Comparison of ENCODE assay signal across 8 mouse cellular contexts in genomic region chr4:154674541-154674940, GRCm38 (mm10). TPM values are rescaled to one million over a fixed set of nuclear protein-coding genes. Genes with fewer than 3 reads are reported as not detected.
A peak's percentile ranks its signal among the peaks of the same experiment; 100 is the strongest.
DNase-seq lines count a peak whose midpoint lies in the region; ATAC-seq and TF ChIP-seq lines count a peak whose summit lies in the region.
"Had no signal": no experiment of that assay in that cellular context is flagged by ENCODE, and none has a peak within 500 bp of the region (broad histone marks: within the 10 kb centered on the region; RNA-seq: fewer than 3 reads in every experiment).

No protein-coding gene starts in this region.

- intact Hi-C loops in heart, postnatal 14 days (cut with DNase I): loop anchor here (2.0 kb wide), 1 partner anchor 346 kb away; no protein-coding TSS in a partner anchor

- peaks cover 13% of the 10 kb centered on the region for H3K4me1 ChIP-seq in ES-Bruce4 (ENCODE audit: control insufficient read depth, insufficient read depth, low read length)
- peaks cover 8% of the 10 kb centered on the region; the same call in 1 of the 2 replicates for H3K4me1 ChIP-seq in embryonic facial prominence, embryonic 12.5 days

- peak; percentile 75 for TF ChIP-seq CTCF in ES-Bruce4 (IDR thresholded peaks at IDR 0.05; ENCODE audit: low read depth, low read length)
- peak; percentile 80 for TF ChIP-seq CTCF in Patski (IDR thresholded peaks at IDR 0.05)

- H3K4me3 ChIP-seq in ES-Bruce4 (ENCODE audit: low read depth, low read length): no peak overlapping the region
- no peak overlapping the region for H3K4me3 ChIP-seq in embryonic facial prominence, embryonic 12.5 days

- H3K9ac ChIP-seq in ES-Bruce4 (ENCODE audit: low read depth, poor library complexity, severe bottlenecking): peak overlapping the region; percentile 59
- H3K9ac ChIP-seq in embryonic facial prominence, embryonic 12.5 days: no peak overlapping the region

- DNase-seq in Patski (ENCODE audit: low read depth, low spot score): no peak
- peak; percentile 65 to 80 for DNase-seq in heart, postnatal 14 days
- peak; percentile 50 to 54 for DNase-seq in layer of hippocampus, postnatal 14 days (ENCODE audit: low spot score in 2 of 2)
- DNase-seq in skeletal muscle tissue, adult 2 months (ENCODE audit: low read depth, low spot score): peak; percentile 32

- in situ Hi-C loops in Patski (cut with MboI; ENCODE audit: low pct_unique_long_range_greater_than_20kb): loop anchor here (10.0 kb wide), 1 partner anchor 360 kb away; no protein-coding TSS in a partner anchor

- POLR2A ChIA-PET in Patski (lab: Charles Lee): no interaction called here

- H3K4me2 ChIP-seq in embryonic facial prominence, embryonic 12.5 days (replicated peaks): peak overlapping the region; percentile 27

- CTCF ChIA-PET in Patski (lab: Charles Lee): no interaction called here

- H3K27ac ChIP-seq in ES-Bruce4 (ENCODE audit: insufficient read depth, low read length): peak overlapping the region; percentile 94
- H3K27ac ChIP-seq in embryonic facial prominence, embryonic 12.5 days: no peak overlapping the region

- WGBS in embryonic facial prominence, embryonic 12.5 days: 2% methylated on average over 12 of the region's 12 CpGs

- TF ChIP-seq POLR2A in ES-Bruce4 (IDR thresholded peaks at IDR 0.05; ENCODE audit: insufficient read depth, low read length): no peak

- H3K27me3 ChIP-seq in ES-Bruce4 (ENCODE audit: control insufficient read depth, insufficient read depth, low read length, poor library complexity, severe bottlenecking) (no peaks in the 10 kb centered on the region), Patski (peaks cover 25% of the 10 kb centered on the region)
- H3K27me3 ChIP-seq in embryonic facial prominence, embryonic 12.5 days: no peaks in the 10 kb centered on the region; the same call in 1 of the 2 replicates

- no peaks in the 10 kb centered on the region for H3K9me3 ChIP-seq in ES-Bruce4 (replicated peaks; ENCODE audit: control insufficient read depth, insufficient read depth, low read length, poor library complexity, severe bottlenecking)
- H3K9me3 ChIP-seq in embryonic facial prominence, embryonic 12.5 days: no peaks in the 10 kb centered on the region

- ATAC-seq in Patski: no peak
- no peak for ATAC-seq in embryonic facial prominence, embryonic 12.5 days (ENCODE audit: insufficient number of reproducible peaks, insufficient read depth, low FRiP score, low TSS enrichment)
- 0 out of 2 replicates have a peak, but pooled peaks have one; percentile 54 for ATAC-seq in megakaryocyte-erythroid progenitor cell, adult 5-6 weeks (replicated peaks; ENCODE audit: low FRiP score, low TSS enrichment, poor library complexity, severe bottlenecking)

- no peaks in the 10 kb centered on the region for H3K36me3 ChIP-seq in ES-Bruce4 (ENCODE audit: control insufficient read depth, insufficient read depth, low read length, poor library complexity, severe bottlenecking)
- H3K36me3 ChIP-seq in embryonic facial prominence, embryonic 12.5 days: no peaks in the 10 kb centered on the region

- no peak for TF ChIP-seq EP300 in ES-Bruce4 (IDR thresholded peaks at IDR 0.05; ENCODE audit: insufficient read depth, low read depth, low read length)

RNA-seq across cellular contexts. Expression of gene Actrt2, which starts 6.9 kb away (rescaled TPM):
- not detected in 2 replicates for polyA plus RNA-seq in ES-Bruce4 (2011; ENCODE audit: insufficient read depth, insufficient read length, low read depth, missing spikeins)
- not detected for polyA plus RNA-seq in Patski (2021)
- not detected in 2 replicates for polyA plus RNA-seq in embryonic facial prominence, embryonic 12.5 days (2016; fragmentation: Nextera tagmentation; extraction: Ambion mirVana)
- not detected for total RNA-seq in heart, postnatal 14 days (2021)
- not detected for total RNA-seq in layer of hippocampus, postnatal 14 days (2021)
- not detected in 2 replicates for total RNA-seq in megakaryocyte-erythroid progenitor cell, adult 5-6 weeks (2014; fragmentation: Nextera tagmentation)
- not detected in 2 replicates for total RNA-seq in megakaryocyte-erythroid progenitor cell, adult 5-6 weeks (2017)
- polyA plus RNA-seq: heart, embryonic 14.5 days had no signal

RNA-seq across cellular contexts. Expression of gene Prdm16, which starts 37.9 kb away (rescaled TPM):
- polyA plus RNA-seq in ES-Bruce4 (2011; ENCODE audit: insufficient read depth, insufficient read length, low read depth, missing spikeins) (3.1 and 5.4 TPM in 2 replicates), Patski (2021) (not detected)
- polyA plus RNA-seq in embryonic facial prominence, embryonic 12.5 days (2016; fragmentation: Nextera tagmentation; extraction: Ambion mirVana): 41.5 and 45.7 TPM in 2 replicates
- total RNA-seq in heart, postnatal 14 days (2021): 10 to 100 TPM; 15.7 to 18.0 TPM
- 10 to 100 TPM; 12.0 to 15.3 TPM for total RNA-seq in layer of hippocampus, postnatal 14 days (2021)
- total RNA-seq in megakaryocyte-erythroid progenitor cell, adult 5-6 weeks (2014; fragmentation: Nextera tagmentation): 4.2 and 7.7 TPM in 2 replicates
- total RNA-seq in megakaryocyte-erythroid progenitor cell, adult 5-6 weeks (2017): 0.85 and 2.2 TPM in 2 replicates
